Mouse (Mus musculus) hematopoietic stem cell, adult 5-6 weeks (primary cell): ENCODE results near the gene Slc35g1. TPM values are rescaled to one million over a fixed set of nuclear protein-coding genes. Genes with fewer than 3 reads are reported as not detected.
A peak's percentile ranks its signal among the peaks of the same experiment; 100 is the strongest.

ENCODE experiments used
- ATAC-seq, 2 experiments: fragments of 125-278 bp in 1 of 2; replicated peaks in 1 of 2; 2 replicates each; pipeline ENCODE4 v1.8.0; 2016 to 2017; ENCODE audit warnings: inconsistent platforms in 2 of 2, mild to moderate bottlenecking in 2 of 2, moderate number of reproducible peaks in 2 of 2, low read depth in 1 of 2, moderate TSS enrichment in 1 of 2; ENCODE audit not compliant: low FRiP score in 2 of 2, poor library complexity in 2 of 2, severe bottlenecking in 2 of 2, insufficient read depth in 1 of 2, low TSS enrichment in 1 of 2
- total RNA-seq: library from RNA; stranded (forward); fragments of 172-1452, 232-1000 nt; gene quantifications from 2 replicates; pipeline ENCODE4 v1.2.3, GENCODE M21; 2017

Slc35g1 gene
- 6.5 and 10.9 TPM in 2 replicates for total RNA-seq

GRCm38 (mm10) chr19:38395701-38396632 lies at the start of gene Slc35g1:
Gene Slc35g1 (plus strand): TSS chr19:38395980.
- ATAC-seq, result peak; percentile 59 to 73

DNA sequence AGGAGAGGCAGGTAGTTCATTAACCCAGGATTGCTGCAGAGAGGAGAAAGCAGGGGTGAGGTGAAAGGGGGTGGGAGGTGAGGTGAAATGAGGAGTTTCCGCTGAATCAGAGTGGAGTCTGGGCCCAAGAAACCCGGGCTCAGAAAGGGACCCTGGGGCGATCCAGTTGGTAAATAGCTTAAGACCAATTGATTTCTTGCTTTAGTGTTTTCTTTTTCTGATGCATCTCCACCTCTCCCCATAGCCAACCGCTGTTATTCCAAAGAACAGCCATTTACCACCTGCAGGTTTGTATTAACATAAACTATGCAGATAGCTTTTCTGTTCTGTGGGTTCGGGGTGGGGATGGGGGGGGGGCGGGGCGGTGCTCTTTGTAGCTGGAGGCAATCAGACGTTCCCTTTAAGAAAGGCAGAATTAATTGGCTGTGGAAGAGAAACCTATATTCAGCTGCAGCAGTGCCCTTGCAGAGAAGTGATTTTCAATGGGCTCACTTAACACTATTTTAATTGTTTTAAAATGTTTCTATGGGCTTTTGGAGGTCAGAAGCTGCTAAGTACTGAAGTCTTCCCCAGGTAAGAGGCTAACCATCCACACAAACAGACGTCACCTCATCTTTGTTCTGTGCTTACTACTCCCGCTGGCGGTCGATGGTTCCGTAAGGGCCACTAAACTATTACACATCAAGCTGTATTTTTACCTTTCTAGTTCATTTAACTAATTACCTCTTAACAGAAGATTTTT lies 47.3 kb upstream of the Slc35g1 start:
- ATAC-seq, result no peak

GRCm38 (mm10) chr19:38349013-38349341 lies 46.8 kb upstream of the Slc35g1 start:
- ATAC-seq, result no peak

GRCm38 (mm10) chr19:38351202-38351601 lies 44.6 kb upstream of the Slc35g1 start:
- no peak for ATAC-seq

- ATAC-seq, result no peak
Measured at GRCm38 (mm10) chr19:38351728-38352127, 44.1 kb upstream of the Slc35g1 start.

- ATAC-seq, result peak; percentile 76 to 86
Measured at GRCm38 (mm10) chr19:38352495-38353130, 43.2 kb upstream of the Slc35g1 start.

DNA sequence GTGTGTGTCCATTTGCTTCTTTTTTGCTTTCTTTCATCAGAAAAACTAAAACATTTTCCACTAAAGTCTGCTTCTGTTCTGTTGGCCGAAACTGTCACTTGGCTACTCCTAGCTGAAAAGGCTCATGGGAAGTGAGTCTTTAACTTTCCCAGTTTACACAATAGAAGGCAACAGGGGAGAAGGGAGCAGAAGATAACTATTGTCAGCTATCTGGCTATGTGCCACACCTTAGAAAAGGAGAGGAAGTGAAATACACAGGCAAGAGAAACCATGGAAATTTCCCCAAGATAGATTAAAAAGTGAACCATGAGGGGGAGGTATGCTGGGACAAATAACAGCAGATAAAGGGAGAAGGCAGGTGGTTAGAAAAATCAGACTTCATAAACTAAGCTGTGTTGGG lies 41.5 kb upstream of the Slc35g1 start:
- no peak for ATAC-seq

GRCm38 (mm10) chr19:38354819-38355360 lies 40.9 kb upstream of the Slc35g1 start:
- no peak for ATAC-seq

GRCm38 (mm10) chr19:38356211-38356828 lies 39.5 kb upstream of the Slc35g1 start:
- ATAC-seq, result no peak

GRCm38 (mm10) chr19:38357956-38358623 lies 37.7 kb upstream of the Slc35g1 start:
- ATAC-seq, result no peak

DNA sequence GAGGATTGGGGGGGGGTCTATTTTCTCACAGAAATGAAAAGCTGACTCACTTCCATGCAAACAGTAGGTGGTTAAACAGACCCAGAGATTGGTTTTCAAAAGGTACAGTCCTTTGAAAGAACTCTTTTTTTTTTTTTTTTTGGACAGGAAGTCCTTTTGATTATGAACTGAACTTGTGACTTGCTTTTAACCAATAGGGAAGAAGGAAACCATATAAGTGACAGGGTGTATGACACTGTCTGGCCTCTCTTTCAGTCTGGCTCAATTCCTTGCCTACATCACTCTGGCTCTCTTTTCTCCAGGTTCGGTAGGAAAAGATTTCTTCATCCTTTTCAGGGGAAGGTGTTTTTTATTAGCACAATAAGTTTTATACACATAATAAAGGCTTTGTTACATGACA lies 36.5 kb upstream of the Slc35g1 start:
- no peak for ATAC-seq

- no peak for ATAC-seq
Measured at GRCm38 (mm10) chr19:38361850-38362249, 33.9 kb upstream of the Slc35g1 start.

GRCm38 (mm10) chr19:38363358-38363757 lies 32.4 kb upstream of the Slc35g1 start:
- no peak for ATAC-seq

GRCm38 (mm10) chr19:38363879-38364659 lies 31.7 kb upstream of the Slc35g1 start:
- no peak for ATAC-seq

DNA sequence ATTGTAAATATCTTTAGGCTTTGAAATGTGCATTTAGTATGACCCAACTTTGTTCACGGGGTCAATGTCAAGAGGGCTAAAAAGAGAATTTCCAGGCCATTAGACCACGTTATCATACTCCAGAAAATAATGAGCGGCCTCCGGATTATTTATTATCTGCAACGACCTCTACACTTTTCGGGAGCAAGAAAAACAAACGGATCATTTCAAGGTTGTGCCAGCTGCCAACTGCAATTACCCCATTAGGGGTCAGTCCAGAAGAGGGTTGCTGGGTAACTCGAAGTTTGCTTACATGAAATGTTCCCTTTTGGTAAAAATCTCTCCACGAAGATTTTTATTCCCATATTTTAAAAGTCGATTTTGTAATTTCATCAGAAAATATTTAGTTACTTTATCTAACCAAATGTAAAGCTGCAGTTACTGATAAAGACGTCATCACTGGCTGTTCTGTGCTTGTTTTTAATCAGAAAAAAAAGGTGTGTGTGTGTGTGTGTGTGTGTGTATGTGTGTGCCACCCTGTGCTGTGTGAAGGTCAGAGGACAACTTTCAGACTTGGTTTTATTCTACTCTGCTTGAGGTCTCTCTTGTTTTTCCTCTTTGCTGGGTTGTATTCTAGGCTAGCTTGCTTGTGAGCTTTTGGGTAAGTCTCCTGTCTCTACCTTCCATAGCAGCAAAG lies 30.7 kb upstream of the Slc35g1 start:
- no peak for ATAC-seq
